Mouse (Mus musculus) olfactory bulb, adult 2 months (tissue): Measurements from ENCODE around the gene Rnase4. TPM values are rescaled to one million over a fixed set of nuclear protein-coding genes. Genes with fewer than 3 reads are reported as not detected.

Source experiments
- H3K27ac ChIP-seq: fragments of 200-500 bp; 2 replicates; pipeline ENCODE4 v1.5.1; 2012; ENCODE audit warnings: low read depth, low read length; ENCODE audit not compliant: insufficient read depth
- H3K4me1 ChIP-seq: fragments of 200-500 bp; 2 replicates; pipeline ENCODE4 v1.6.1; 2012; ENCODE audit warnings: low read length; ENCODE audit not compliant: control insufficient read depth, insufficient read depth
- H3K4me3 ChIP-seq: fragments of 200-500 bp; 2 replicates; pipeline ENCODE4 v1.5.1; 2012; ENCODE audit warnings: mild to moderate bottlenecking, low read depth, low read length, moderate library complexity; ENCODE audit not compliant: insufficient read depth
- CTCF ChIP-seq: fragments of 200-500 bp; IDR thresholded peaks from 2 replicates; pipeline ENCODE4 v1.5.1; 2012; ENCODE audit warnings: low read depth, mild to moderate bottlenecking, low read length, moderate library complexity; ENCODE audit not compliant: insufficient read depth
- POLR2A ChIP-seq: fragments of 200-500 bp; IDR thresholded peaks from 2 replicates; pipeline ENCODE4 v1.6.1; 2012; ENCODE audit warnings: mild to moderate bottlenecking, low read depth, low read length, moderate library complexity; ENCODE audit not compliant: insufficient read depth
- WGBS: fragments of 180-500 bp; shearing (Covaris S2); methylation state at CpG from one replicate; pipeline ENCODE4 v1.1.7; 2018; 5-methylcytosine and 5-hydroxymethylcytosine counted together
- polyA plus RNA-seq: library from polyadenylated mRNA; stranded (reverse); fragments of >200 nt; gene quantifications from 2 replicates; pipeline ENCODE4 v1.2.4, GENCODE M21; 2012; ENCODE audit warnings: low replicate concordance; ENCODE audit not compliant: missing spikeins, insufficient read depth, insufficient read length

Gene Rnase4
- polyA plus RNA-seq, 1 experiment, result not detected

DNA sequence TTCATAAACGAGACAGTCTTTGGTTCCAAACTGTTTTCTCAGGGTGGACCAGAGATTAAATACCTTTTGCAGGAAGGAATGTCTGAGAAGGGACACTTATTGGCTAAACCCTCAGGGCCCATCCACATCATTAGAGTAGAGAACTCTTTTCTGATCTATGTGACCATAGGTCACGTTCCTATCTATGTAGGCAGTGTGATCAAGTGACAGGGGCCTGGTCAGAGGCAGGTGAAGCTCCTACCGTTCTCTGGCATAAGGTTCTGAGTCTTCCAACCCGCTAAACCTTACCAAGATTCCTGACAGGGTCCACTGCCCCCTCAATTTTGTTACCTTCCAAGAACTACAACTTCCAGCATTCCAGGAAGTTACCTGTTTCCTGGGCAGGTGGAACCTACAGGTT, 51.2 kb downstream of the Rnase4 start:
- WGBS, result 91% methylated on average over 4 of the region's 4 CpGs
- Histone ChIP-seq H3K4me1 (no peaks in the 10 kb centered on the region), H3K27ac (no peak overlapping the region), H3K4me3 (no peak overlapping the region)
- no peak for TF ChIP-seq POLR2A

- no peaks in the 10 kb centered on the region for H3K4me1 ChIP-seq
- H3K27ac ChIP-seq, result no peak overlapping the region
- TF ChIP-seq POLR2A, result no peak
- no peak for TF ChIP-seq CTCF
- WGBS, result 70% methylated on average over 3 of the region's 3 CpGs
- no peak overlapping the region for H3K4me3 ChIP-seq
Observed at GRCm38 (mm10) chr14:51142568-51142967, 51.7 kb downstream of the Rnase4 start.

DNA sequence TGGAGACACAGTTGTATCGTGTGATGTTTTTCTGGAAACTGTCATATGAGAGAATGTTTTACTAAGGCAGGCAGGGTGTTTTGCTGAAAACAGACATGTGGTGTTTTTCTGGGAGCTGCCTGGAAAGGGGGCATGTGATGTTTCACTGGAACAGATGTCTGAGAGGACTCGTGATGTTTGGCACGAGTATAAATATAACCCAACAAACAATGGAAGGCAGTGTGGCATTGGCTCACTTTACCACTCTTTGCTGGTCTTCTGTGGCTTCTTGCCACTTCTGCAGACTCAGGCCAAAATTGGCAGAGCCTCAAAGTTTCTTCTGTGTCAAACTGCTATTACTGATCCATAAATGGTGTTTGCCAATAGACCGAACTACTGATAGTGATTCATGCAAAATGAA, 52.4 kb downstream of the Rnase4 start:
- 21% methylated on average over 4 of the region's 4 CpGs for WGBS
- Histone ChIP-seq H3K27ac (no peak overlapping the region), H3K4me3 (no peak overlapping the region), H3K4me1 (no peaks in the 10 kb centered on the region)
- TF ChIP-seq POLR2A (no peak), CTCF (no peak)

DNA sequence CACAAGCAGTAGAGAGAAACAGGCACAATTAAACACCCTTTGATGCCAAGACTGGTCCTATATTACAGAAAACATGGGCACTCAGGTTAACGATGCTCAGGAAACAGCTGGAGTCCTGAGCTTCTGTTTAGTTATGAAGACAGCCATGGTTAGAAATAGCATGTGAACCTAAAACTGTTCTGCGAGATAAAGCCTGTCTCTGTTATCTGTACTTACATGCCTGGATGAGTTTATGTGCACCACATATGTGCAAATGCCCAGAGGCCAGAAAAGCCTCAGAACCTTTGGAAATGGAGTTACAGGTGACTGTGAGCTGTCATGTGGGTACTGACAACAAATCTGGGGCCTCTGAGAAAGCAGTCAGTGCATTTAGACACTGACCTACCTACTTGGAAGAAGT, 53.1 kb downstream of the Rnase4 start:
- H3K27ac ChIP-seq, result no peak overlapping the region
- WGBS, result 74% methylated on average over 2 of the region's 2 CpGs
- H3K4me3 ChIP-seq, result no peak overlapping the region
- no peaks in the 10 kb centered on the region for H3K4me1 ChIP-seq
- no peak for TF ChIP-seq CTCF
- TF ChIP-seq POLR2A, result no peak

- H3K4me1 ChIP-seq, result no peaks in the 10 kb centered on the region
- H3K27ac ChIP-seq, result no peak overlapping the region
- H3K4me3 ChIP-seq, result no peak overlapping the region
- WGBS, result 96% methylated on average over 4 of the region's 4 CpGs
- TF ChIP-seq POLR2A (no peak), CTCF (no peak)
Observed at GRCm38 (mm10) chr14:51144451-51144850, 53.6 kb downstream of the Rnase4 start.

GRCm38 (mm10) chr14:51145521-51145920, 54.6 kb downstream of the Rnase4 start:
- Histone ChIP-seq H3K27ac (no peak overlapping the region), H3K4me1 (no peaks in the 10 kb centered on the region), H3K4me3 (no peak overlapping the region)
- TF ChIP-seq CTCF, result no peak
- no peak for TF ChIP-seq POLR2A
- 93% methylated on average over 6 of the region's 6 CpGs for WGBS

GRCm38 (mm10) chr14:51146685-51147084, 55.8 kb downstream of the Rnase4 start, which contains the start of gene Rnase1:
TSS of gene Rnase1 (minus strand) at chr14:51146785.
- Histone ChIP-seq H3K4me3 (no peak within 1 kb of the TSS), H3K27ac (no peak within 1 kb of the TSS), H3K4me1 (no peaks in the 10 kb centered on the region)
- no peak for TF ChIP-seq CTCF
- no peak for TF ChIP-seq POLR2A
- WGBS, result 36% methylated on average over 2 of the region's 2 CpGs

GRCm38 (mm10) chr14:51148006-51148405, 57.1 kb downstream of the Rnase4 start:
- TF ChIP-seq CTCF, result no peak
- TF ChIP-seq POLR2A, result no peak
- Histone ChIP-seq H3K4me3 (no peak overlapping the region), H3K4me1 (no peaks in the 10 kb centered on the region), H3K27ac (no peak overlapping the region)
- 91% methylated on average over 3 of the region's 3 CpGs for WGBS

DNA sequence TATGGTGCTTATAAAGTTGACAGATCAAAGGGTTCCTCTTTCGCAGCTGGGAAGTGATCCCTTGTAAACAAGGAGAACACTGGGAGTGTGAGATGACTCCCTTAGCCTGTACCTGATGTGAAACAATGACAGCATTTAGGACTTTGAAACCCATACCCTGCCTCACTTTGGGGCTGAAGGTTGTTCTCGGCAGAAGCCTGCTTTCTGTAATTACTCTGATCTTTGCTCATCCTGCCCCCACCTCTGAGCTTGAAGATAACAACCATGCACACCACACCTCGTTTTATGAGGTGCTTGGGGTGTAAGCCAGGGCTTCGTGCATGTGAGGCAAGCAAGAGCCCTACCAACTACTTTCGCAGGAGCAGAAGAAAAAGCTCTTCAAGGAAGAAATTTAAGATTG, 58.3 kb downstream of the Rnase4 start:
- TF ChIP-seq CTCF, result no peak
- no peak for TF ChIP-seq POLR2A
- 80% methylated on average over 5 of the region's 5 CpGs for WGBS
- no peaks in the 10 kb centered on the region for H3K4me1 ChIP-seq
- H3K27ac ChIP-seq, result no peak overlapping the region
- no peak overlapping the region for H3K4me3 ChIP-seq

DNA sequence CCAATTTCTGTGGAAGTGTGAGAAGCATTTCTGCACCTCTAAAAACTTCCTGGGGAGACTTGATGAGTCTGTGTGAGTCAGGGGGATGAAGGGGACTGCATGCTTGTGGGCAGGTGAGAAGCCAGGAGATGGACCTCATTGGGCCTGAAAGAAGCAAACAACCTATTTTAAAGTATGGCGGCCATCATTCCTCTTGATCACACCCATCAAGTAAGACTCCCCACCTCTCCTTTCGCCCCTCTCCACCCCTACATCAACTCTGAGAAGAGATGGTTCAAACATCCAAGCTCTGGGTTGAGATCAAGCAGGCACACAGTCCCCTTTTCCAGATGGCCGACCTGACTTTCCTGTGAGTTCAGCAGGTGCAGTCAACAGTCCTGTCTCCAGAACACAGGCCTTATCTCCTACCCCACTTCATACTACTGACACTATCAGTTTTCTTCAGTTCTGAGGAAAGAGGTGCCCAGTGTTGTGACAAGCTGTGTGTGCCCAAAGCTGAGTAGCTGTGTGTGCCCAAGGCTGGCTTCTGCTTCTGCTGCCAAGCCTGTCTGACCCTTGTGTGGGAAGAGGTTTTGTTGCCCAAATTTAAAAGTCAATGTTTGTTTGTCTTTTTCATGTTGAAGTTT, 59.4 kb downstream of the Rnase4 start:
- Histone ChIP-seq H3K27ac (no peak overlapping the region), H3K4me1 (no peaks in the 10 kb centered on the region), H3K4me3 (no peak overlapping the region)
- no peak for TF ChIP-seq POLR2A
- no peak for TF ChIP-seq CTCF
- 84% methylated on average over 3 of the region's 3 CpGs for WGBS
